Mouse (Mus musculus): ENCODE results near the gene Ubxn6.

GRCm38 (mm10) chr17:56057381-56058120, 17.3 kb downstream of the Ubxn6 start:
- TF ChIP-seq CTCF (IDR thresholded peaks at IDR 0.05; ENCODE audit: extremely low read depth, insufficient read depth, insufficient read length, insufficient replicate concordance) (no peak), POLR2A (IDR thresholded peaks at IDR 0.05; ENCODE audit: low read depth, low read length) (no peak)
